Mouse (Mus musculus) forebrain, embryonic 13.5 days (tissue): ENCODE data around the gene Wdr44. TPM values are rescaled to one million over a fixed set of nuclear protein-coding genes. Genes with fewer than 3 reads are reported as not detected.

ENCODE experiments used
- polyA plus RNA-seq: library from polyadenylated mRNA; unstranded; fragments of >200 nt; fragmentation: Nextera tagmentation; extraction: Ambion mirVana; gene quantifications from 2 replicates; pipeline ENCODE4 v1.2.1, GENCODE M21; 2015

Gene Wdr44
- polyA plus RNA-seq, 1 experiment from 2014 or later = 14.2 TPM

Other genes with a start within 250 kb of the Wdr44 start
- not detected in 2 replicates for gene Gm4907, start 189.5 kb downstream of the Wdr44 start, polyA plus RNA-seq